Mouse (Mus musculus): ENCODE results near the gene Sidt2. TPM values are rescaled to one million over a fixed set of nuclear protein-coding genes. Genes with fewer than 3 reads are reported as not detected.

Gene Sidt2
- polyA plus RNA-seq (2012; rRNA removed) = 18.0 and 21.1 TPM in 2 replicates

GRCm38 (mm10) chr9:45955107-45955963 lies at the start of gene Sidt2:
TSS of gene Sidt2 (minus strand) at chr9:45955258.

DNA sequence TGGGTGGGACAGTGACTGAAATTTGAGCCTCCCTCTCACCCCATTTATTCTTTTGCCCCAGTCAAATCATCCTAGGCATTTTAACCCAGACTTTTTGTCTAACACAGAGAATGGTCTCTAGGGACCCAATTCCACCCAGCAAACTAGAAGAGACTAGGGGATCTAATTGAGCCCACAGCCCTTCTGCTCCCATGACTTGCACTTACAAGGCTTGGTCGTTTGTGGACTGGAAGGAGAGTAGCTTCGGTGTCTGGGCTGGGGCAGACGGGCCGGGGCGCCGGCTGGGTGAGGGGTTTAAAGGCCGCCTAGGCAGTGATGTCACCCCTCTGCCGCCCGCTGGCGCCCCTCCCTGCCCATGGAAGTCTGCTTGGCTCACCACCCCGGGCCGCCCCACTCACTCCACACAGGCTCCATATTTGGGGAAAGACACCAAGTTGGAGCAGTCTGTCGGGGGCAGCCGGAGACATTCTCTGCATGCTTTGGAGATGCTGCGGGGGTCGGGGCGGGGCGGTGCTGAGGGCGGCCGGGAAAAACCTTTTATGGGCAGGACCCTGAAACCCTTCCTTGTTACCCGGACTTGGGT lies 19.3 kb downstream of the Sidt2 start, which contains the start of gene Tagln:
Gene Tagln, minus strand, starts transcription at position 431 of the 583 bp plus-strand sequence.

DNA sequence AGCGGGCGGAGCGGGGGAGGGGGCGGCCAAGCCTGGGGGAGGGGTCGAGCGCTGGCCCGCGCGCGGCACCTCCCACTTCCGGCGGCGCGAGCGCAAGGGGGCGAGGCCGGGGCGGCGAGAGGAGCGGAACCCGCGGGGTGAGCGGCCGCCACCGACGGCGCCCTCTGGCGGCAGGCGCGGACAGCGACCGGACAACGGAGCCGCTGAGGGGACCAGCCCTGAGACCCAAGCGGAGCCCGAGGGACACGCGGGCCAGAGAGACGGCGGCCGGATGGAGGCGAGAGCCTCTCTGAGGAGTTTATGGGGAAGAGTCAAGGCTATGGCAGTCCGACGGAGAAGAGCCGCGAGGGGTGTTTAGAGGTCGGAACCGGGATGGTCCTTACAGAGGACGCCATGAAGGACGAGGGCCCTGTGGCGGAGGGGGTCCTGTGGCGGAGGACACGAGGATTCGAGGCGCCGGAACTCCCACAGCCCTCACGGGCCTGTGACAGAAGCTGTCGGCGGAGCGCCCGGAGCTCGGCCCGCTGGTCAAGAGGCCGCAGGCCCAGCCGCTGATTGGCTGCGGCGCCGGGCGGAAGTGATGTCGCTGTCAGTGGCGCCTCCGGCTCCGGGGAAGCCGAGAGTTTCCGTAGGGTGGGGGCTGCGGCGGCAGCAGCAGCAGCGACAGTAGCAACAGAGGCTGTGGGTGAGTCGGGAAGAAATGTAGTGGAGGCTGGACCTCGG lies 48.5 kb downstream of the Sidt2 start, which contains the start of the genes Pcsk7 and Rnf214:
Gene Pcsk7, plus strand, starts transcription at position 143 of the 723 bp plus-strand sequence.
Gene Rnf214, minus strand, starts transcription at position 557 of the 723 bp plus-strand sequence.

Other genes with a start within 250 kb of the Sidt2 start
- gene Cep164, start 126.6 kb downstream of the Sidt2 start, polyA plus RNA-seq (2012; rRNA removed) = 4.5 and 5.2 TPM in 2 replicates
- 3.1 and 3.4 TPM in 2 replicates for gene Bace1, start 116.7 kb downstream of the Sidt2 start, polyA plus RNA-seq (2012; rRNA removed)
- 6.8 and 7.9 TPM in 2 replicates for gene Pcsk7, start 48.8 kb downstream of the Sidt2 start, polyA plus RNA-seq (2012; rRNA removed)
- gene Rnf214, start 48.3 kb downstream of the Sidt2 start, polyA plus RNA-seq (2012; rRNA removed) = 6.4 and 7.3 TPM in 2 replicates
- 5.2 and 6.7 TPM in 2 replicates for gene Tagln, start 19.2 kb downstream of the Sidt2 start, polyA plus RNA-seq (2012; rRNA removed)
- 26.8 and 29.3 TPM in 2 replicates for gene Pafah1b2, start 57.4 kb upstream of the Sidt2 start, polyA plus RNA-seq (2012; rRNA removed)
- 2.6 and 3.3 TPM in 2 replicates for gene Sik3, start 57.6 kb upstream of the Sidt2 start, polyA plus RNA-seq (2012; rRNA removed)

All from liver, embryonic 14 days (tissue).